Mouse (Mus musculus) hindbrain, embryonic 15.5 days (tissue): ENCODE measurements around the gene Phf5a. TPM values are rescaled to one million over a fixed set of nuclear protein-coding genes. Genes with fewer than 3 reads are reported as not detected.
A peak's percentile ranks its signal among the peaks of the same experiment; 100 is the strongest.

ENCODE experiments used
- ATAC-seq: fragments of 200-750 bp; cut with Nextera tagmentation; 2 replicates; pipeline ENCODE4 v1.8.0; 2017; ENCODE audit warnings: low read depth, moderate number of reproducible peaks, moderate TSS enrichment; ENCODE audit not compliant: low FRiP score
- H3K27ac ChIP-seq: fragments of 300-500 bp; sonication (generic); replicated peaks from 2 replicates; pipeline ENCODE4 v1.5.1; 2015; ENCODE audit warnings: mild to moderate bottlenecking, inconsistent platforms
- H3K27me3 ChIP-seq: fragments of 300-500 bp; sonication (generic); 2 replicates; pipeline ENCODE4 v1.6.1; 2015; ENCODE audit warnings: control low read depth, inconsistent platforms
- H3K36me3 ChIP-seq: fragments of 300-500 bp; sonication (generic); 2 replicates; pipeline ENCODE4 v1.6.1; 2015; ENCODE audit warnings: control low read depth, inconsistent platforms
- H3K4me1 ChIP-seq: fragments of 300-500 bp; sonication (generic); replicated peaks from 2 replicates; pipeline ENCODE4 v1.6.1; 2015; ENCODE audit warnings: control low read depth, inconsistent platforms
- H3K4me2 ChIP-seq: fragments of 300-500 bp; sonication (generic); 2 replicates; pipeline ENCODE4 v1.6.1; 2015; ENCODE audit warnings: moderate library complexity, mild to moderate bottlenecking, inconsistent platforms
- H3K4me3 ChIP-seq: fragments of 300-500 bp; sonication (generic); 2 replicates; pipeline ENCODE4 v1.5.1; 2015; ENCODE audit warnings: mild to moderate bottlenecking, inconsistent platforms
- H3K9ac ChIP-seq: fragments of 300-500 bp; sonication (generic); 2 replicates; pipeline ENCODE4 v1.6.1; 2015; ENCODE audit warnings: inconsistent platforms
- H3K9me3 ChIP-seq: fragments of 300-500 bp; sonication (generic); 2 replicates; pipeline ENCODE4 v1.6.1; 2016; ENCODE audit warnings: control low read depth, inconsistent platforms
- WGBS: fragments of 180-500 bp; shearing (Covaris S2); methylation state at CpG from one replicate; pipeline ENCODE4 v1.1.7; 2015; 5-methylcytosine and 5-hydroxymethylcytosine counted together
- polyA plus RNA-seq: library from polyadenylated mRNA; unstranded; fragments of >200 nt; fragmentation: Nextera tagmentation; extraction: Ambion mirVana; gene quantifications from 2 replicates; pipeline ENCODE4 v1.2.1, GENCODE M21; 2015

Phf5a gene
- polyA plus RNA-seq, 1 experiment from 2014 or later = 123 TPM

GRCm38 (mm10) chr15:81898751-81899150 is 27.0 kb upstream of the Phf5a start:
- 91% methylated on average over 2 of the region's 2 CpGs for WGBS
- H3K27ac ChIP-seq = no peak overlapping the region
- no peaks in the 10 kb centered on the region for H3K4me1 ChIP-seq
- ATAC-seq = no peak
- no peak overlapping the region for H3K4me3 ChIP-seq
- H3K27me3 ChIP-seq = no peaks in the 10 kb centered on the region
- H3K9me3 ChIP-seq = no peaks in the 10 kb centered on the region
- H3K4me2 ChIP-seq = no peak overlapping the region
- H3K9ac ChIP-seq = no peak overlapping the region
- peaks cover 51% of the 10 kb centered on the region for H3K36me3 ChIP-seq

GRCm38 (mm10) chr15:81897607-81898285 is 26.0 kb upstream of the Phf5a start:
- Histone ChIP-seq H3K4me3 (no peak overlapping the region), H3K36me3 (peaks cover 44% of the 10 kb centered on the region), H3K4me2 (no peak overlapping the region), H3K4me1 (no peaks in the 10 kb centered on the region), H3K27me3 (no peaks in the 10 kb centered on the region), H3K9ac (no peak overlapping the region), H3K27ac (no peak overlapping the region), H3K9me3 (no peaks in the 10 kb centered on the region)
- no peak for ATAC-seq
- WGBS = 91% methylated on average over 5 of the region's 5 CpGs

GRCm38 (mm10) chr15:81896407-81896806 is 24.7 kb upstream of the Phf5a start:
- Histone ChIP-seq H3K9me3 (no peaks in the 10 kb centered on the region), H3K36me3 (peaks cover 40% of the 10 kb centered on the region), H3K27me3 (no peaks in the 10 kb centered on the region), H3K4me3 (no peak overlapping the region), H3K27ac (no peak overlapping the region), H3K4me2 (no peak overlapping the region), H3K9ac (no peak overlapping the region), H3K4me1 (no peaks in the 10 kb centered on the region)
- WGBS = 75% methylated on average over 2 of the region's 2 CpGs
- ATAC-seq = no peak

- Histone ChIP-seq H3K9me3 (no peaks in the 10 kb centered on the region), H3K27me3 (no peaks in the 10 kb centered on the region), H3K9ac (no peak overlapping the region), H3K27ac (no peak overlapping the region), H3K36me3 (peaks cover 47% of the 10 kb centered on the region), H3K4me3 (no peak overlapping the region), H3K4me1 (no peaks in the 10 kb centered on the region), H3K4me2 (no peak overlapping the region)
- no peak for ATAC-seq
- WGBS = 97% methylated on average over 1 of the region's 1 CpGs
Observed at GRCm38 (mm10) chr15:81894002-81894401, 22.3 kb upstream of the Phf5a start.

- 97% methylated on average over 8 of the region's 8 CpGs for WGBS
- Histone ChIP-seq H3K9ac (no peak overlapping the region), H3K36me3 (peaks cover 43% of the 10 kb centered on the region), H3K27me3 (no peaks in the 10 kb centered on the region), H3K27ac (no peak overlapping the region), H3K9me3 (no peaks in the 10 kb centered on the region), H3K4me1 (no peaks in the 10 kb centered on the region), H3K4me2 (no peak overlapping the region), H3K4me3 (no peak overlapping the region)
- ATAC-seq = no peak
Observed at GRCm38 (mm10) chr15:81891822-81892580, 20.3 kb upstream of the Phf5a start.

- Histone ChIP-seq H3K9ac (no peak overlapping the region), H3K4me1 (no peaks in the 10 kb centered on the region), H3K27ac (no peak overlapping the region), H3K27me3 (no peaks in the 10 kb centered on the region), H3K4me2 (no peak overlapping the region), H3K4me3 (no peak overlapping the region), H3K9me3 (no peaks in the 10 kb centered on the region), H3K36me3 (peaks cover 38% of the 10 kb centered on the region)
- 96% methylated on average over 7 of the region's 7 CpGs for WGBS
- no peak for ATAC-seq
Observed at GRCm38 (mm10) chr15:81891140-81891802, 19.6 kb upstream of the Phf5a start.

- no peaks in the 10 kb centered on the region for H3K27me3 ChIP-seq
- H3K9ac ChIP-seq = no peak overlapping the region
- H3K27ac ChIP-seq = no peak overlapping the region
- no peak for ATAC-seq
- no peak overlapping the region for H3K4me2 ChIP-seq
- 93% methylated on average over 7 of the region's 7 CpGs for WGBS
- no peaks in the 10 kb centered on the region for H3K9me3 ChIP-seq
- no peaks in the 10 kb centered on the region for H3K4me1 ChIP-seq
- H3K4me3 ChIP-seq = no peak overlapping the region
- H3K36me3 ChIP-seq = peaks cover 35% of the 10 kb centered on the region
Observed at GRCm38 (mm10) chr15:81889175-81889574, 17.5 kb upstream of the Phf5a start.

GRCm38 (mm10) chr15:81886795-81887550 is 15.3 kb upstream of the Phf5a start:
- WGBS = 94% methylated on average over 6 of the region's 6 CpGs
- H3K27ac ChIP-seq = no peak overlapping the region

GRCm38 (mm10) chr15:81885418-81885934 is 13.8 kb upstream of the Phf5a start:
- peaks cover 6% of the 10 kb centered on the region for H3K4me1 ChIP-seq
- no peaks in the 10 kb centered on the region for H3K27me3 ChIP-seq
- WGBS = 63% methylated on average over 3 of the region's 3 CpGs
- ATAC-seq = no peak
- H3K9me3 ChIP-seq = no peaks in the 10 kb centered on the region
- H3K4me2 ChIP-seq = no peak overlapping the region
- H3K27ac ChIP-seq = no peak overlapping the region
- peaks cover 13% of the 10 kb centered on the region for H3K36me3 ChIP-seq
- no peak overlapping the region for H3K9ac ChIP-seq
- no peak overlapping the region for H3K4me3 ChIP-seq

More at GRCm38 (mm10) chr15:81886795-81887550, 15.3 kb upstream of the Phf5a start:
- Histone ChIP-seq H3K4me1 (no peaks in the 10 kb centered on the region), H3K36me3 (peaks cover 26% of the 10 kb centered on the region), H3K27me3 (no peaks in the 10 kb centered on the region), H3K4me3 (no peak overlapping the region), H3K4me2 (no peak overlapping the region), H3K9me3 (no peaks in the 10 kb centered on the region), H3K9ac (no peak overlapping the region)
- ATAC-seq = no peak

GRCm38 (mm10) chr15:81882348-81882747 is 10.6 kb upstream of the Phf5a start:
- Histone ChIP-seq H3K9ac (no peak overlapping the region), H3K27me3 (no peaks in the 10 kb centered on the region), H3K4me1 (peaks cover 25% of the 10 kb centered on the region), H3K4me2 (no peak overlapping the region), H3K36me3 (no peaks in the 10 kb centered on the region), H3K27ac (no peak overlapping the region), H3K4me3 (no peak overlapping the region), H3K9me3 (no peaks in the 10 kb centered on the region)
- no peak for ATAC-seq
- WGBS = 87% methylated on average over 3 of the region's 3 CpGs

GRCm38 (mm10) chr15:81879531-81880401 is 8.1 kb upstream of the Phf5a start:
- H3K27ac ChIP-seq = peak overlapping the region; percentile 91
- peak overlapping the region; percentile 37 for H3K4me2 ChIP-seq
- H3K36me3 ChIP-seq = no peaks in the 10 kb centered on the region
- H3K4me3 ChIP-seq = no peak overlapping the region
- ATAC-seq = peak; percentile 92
- no peaks in the 10 kb centered on the region for H3K9me3 ChIP-seq
- peaks cover 34% of the 10 kb centered on the region for H3K4me1 ChIP-seq
- no peaks in the 10 kb centered on the region for H3K27me3 ChIP-seq
- 30% methylated on average over 5 of the region's 5 CpGs for WGBS
- peak overlapping the region; percentile 28; the same call in 1 of the 2 replicates for H3K9ac ChIP-seq
